ENCODE assay signal across 9 mouse cellular contexts in the genomic region with DNA sequence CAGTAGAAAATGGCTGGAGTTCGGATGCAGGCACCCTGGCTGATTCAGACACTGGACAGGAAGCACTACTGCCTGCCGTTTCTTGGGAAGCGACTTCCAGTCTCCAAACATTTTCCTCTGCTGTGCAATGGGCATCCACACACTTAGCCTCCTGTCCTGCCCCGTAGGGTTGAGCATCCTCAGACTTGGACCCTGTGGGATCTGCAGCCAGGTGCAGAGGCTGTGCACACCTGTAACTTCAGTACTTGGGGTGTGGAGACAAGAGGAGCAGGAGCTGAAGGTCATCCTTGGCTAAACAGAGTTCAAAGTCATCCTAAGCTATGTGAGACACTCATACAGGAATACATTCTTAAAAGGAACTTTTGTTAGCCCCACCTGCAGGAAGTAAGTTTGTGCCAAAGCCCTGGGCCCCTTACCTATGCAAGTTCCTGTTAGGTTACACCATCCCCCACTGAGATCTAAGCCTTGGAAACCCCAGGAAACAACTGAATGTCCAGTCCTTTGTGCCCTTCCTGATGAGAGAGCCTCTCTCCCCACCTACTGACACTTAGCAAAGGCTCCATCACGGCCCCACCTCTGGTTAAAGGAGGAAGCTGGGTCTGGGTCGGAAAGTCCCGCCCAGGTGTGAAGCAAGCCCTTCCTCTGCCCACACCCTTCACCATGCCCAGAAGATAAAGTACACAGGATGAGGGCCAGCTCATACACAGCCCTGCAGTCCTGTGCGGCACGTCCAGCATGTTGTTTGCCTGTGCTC. TPM values are rescaled to one million over a fixed set of nuclear protein-coding genes. Genes with fewer than 3 reads are reported as not detected.
A peak's percentile ranks its signal among the peaks of the same experiment; 100 is the strongest.
DNase-seq lines count a peak whose midpoint lies in the region; ATAC-seq and TF ChIP-seq lines count a peak whose summit lies in the region.
"Had no signal": no experiment of that assay in that cellular context is flagged by ENCODE, and none has a peak within 500 bp of the region (broad histone marks: within the 10 kb centered on the region; RNA-seq: fewer than 3 reads in every experiment).

No protein-coding gene starts in this region.

- no peaks in the 10 kb centered on the region for H3K27me3 ChIP-seq in liver, embryonic 15.5 days
- no peaks in the 10 kb centered on the region for H3K27me3 ChIP-seq in midbrain, postnatal 0 days (ENCODE audit: insufficient read depth, low read length)
- H3K27me3 ChIP-seq in hindbrain, embryonic 12.5 days = no peaks in the 10 kb centered on the region
- H3K27me3 ChIP-seq: hindbrain, embryonic 15.5 days had no signal

- no peak for TF ChIP-seq CTCF in layer of hippocampus, adult 2 months (conservative IDR thresholded peaks at IDR 0.05)
- TF ChIP-seq CTCF in midbrain, postnatal 0 days (IDR thresholded peaks at IDR 0.05) = no peak

- peak; percentile 90 for ATAC-seq in activated CD4-positive, CD25-positive, alpha-beta regulatory T cell, adult 4 months
- ATAC-seq in liver, embryonic 15.5 days (ENCODE audit: insufficient read depth) = peak; percentile 45
- ATAC-seq in neutrophil, adult 5-6 weeks (ENCODE audit: extremely low read depth, insufficient number of reproducible peaks, low FRiP score, poor library complexity, severe bottlenecking) = peak; percentile 82
- no peak for ATAC-seq in midbrain, postnatal 0 days (ENCODE audit: low FRiP score)
- ATAC-seq in hindbrain, embryonic 12.5 days (ENCODE audit: low FRiP score) = no peak

- no peak for DNase-seq in layer of hippocampus, adult 2 months (ENCODE audit: low spot score in 2 of 2)
- DNase-seq in layer of hippocampus, postnatal 36 days = no peak
- no peak for DNase-seq in midbrain, postnatal 0 days (ENCODE audit: low spot score)
- no peak for DNase-seq in layer of hippocampus, adult 18-20 months (ENCODE audit: low spot score in 2 of 2)

- no peaks in the 10 kb centered on the region for H3K9me3 ChIP-seq in liver, embryonic 15.5 days (replicated peaks)
- H3K9me3 ChIP-seq in midbrain, postnatal 0 days (ENCODE audit: low read length) = no peaks in the 10 kb centered on the region
- H3K9me3 ChIP-seq in hindbrain, embryonic 12.5 days (replicated peaks) = no peaks in the 10 kb centered on the region
- H3K9me3 ChIP-seq: hindbrain, embryonic 15.5 days had no signal

- H3K4me1 ChIP-seq in liver, embryonic 15.5 days (replicated peaks) = no peaks in the 10 kb centered on the region
- H3K4me1 ChIP-seq in midbrain, postnatal 0 days (ENCODE audit: insufficient read depth, low read length) = no peaks in the 10 kb centered on the region
- H3K4me1 ChIP-seq in hindbrain, embryonic 12.5 days = no peaks in the 10 kb centered on the region
- H3K4me1 ChIP-seq: hindbrain, embryonic 15.5 days had no signal

- no peak overlapping the region for H3K4me2 ChIP-seq in liver, embryonic 15.5 days
- no peak overlapping the region for H3K4me2 ChIP-seq in midbrain, postnatal 0 days (ENCODE audit: low read depth, low read length, poor library complexity, severe bottlenecking)
- H3K4me2 ChIP-seq in hindbrain, embryonic 12.5 days (replicated peaks) = no peak overlapping the region
- H3K4me2 ChIP-seq: hindbrain, embryonic 15.5 days had no signal

- H3K27ac ChIP-seq in layer of hippocampus, adult 2 months = peak overlapping the region; percentile 68; the same call in 1 of the 2 replicates
- H3K27ac ChIP-seq in liver, embryonic 15.5 days (replicated peaks) = peak overlapping the region; percentile 33; the same call in 1 of the 2 replicates
- H3K27ac ChIP-seq in midbrain, postnatal 0 days (ENCODE audit: low read depth, low read length) = no peak overlapping the region
- no peak overlapping the region for H3K27ac ChIP-seq in hindbrain, embryonic 12.5 days

- no peaks in the 10 kb centered on the region for H3K36me3 ChIP-seq in liver, embryonic 15.5 days (replicated peaks)
- no peaks in the 10 kb centered on the region for H3K36me3 ChIP-seq in midbrain, postnatal 0 days (ENCODE audit: insufficient read depth, low read length)
- no peaks in the 10 kb centered on the region; the same call in 1 of the 2 replicates for H3K36me3 ChIP-seq in hindbrain, embryonic 12.5 days
- H3K36me3 ChIP-seq: hindbrain, embryonic 15.5 days had no signal

- H3K9ac ChIP-seq in liver, embryonic 15.5 days = no peak overlapping the region
- H3K9ac ChIP-seq in midbrain, postnatal 0 days (replicated peaks; ENCODE audit: low read length, poor library complexity, severe bottlenecking) = no peak overlapping the region
- H3K9ac ChIP-seq in hindbrain, embryonic 12.5 days = no peak overlapping the region
- H3K9ac ChIP-seq: hindbrain, embryonic 15.5 days had no signal

- H3K4me3 ChIP-seq in layer of hippocampus, adult 2 months = peak overlapping the region; percentile 22
- H3K4me3 ChIP-seq in liver, embryonic 15.5 days (replicated peaks) = peak overlapping the region; percentile 32
- H3K4me3 ChIP-seq in midbrain, postnatal 0 days (ENCODE audit: low read depth, low read length) = no peak overlapping the region
- no peak overlapping the region for H3K4me3 ChIP-seq in hindbrain, embryonic 12.5 days
- H3K4me3 ChIP-seq: hindbrain, embryonic 15.5 days had no signal

- 25% methylated on average over 9 of the region's 9 CpGs for WGBS in liver, embryonic 15.5 days (ENCODE audit: insufficient replicate concordance)
- 65% methylated on average over 9 of the region's 9 CpGs for WGBS in midbrain, postnatal 0 days
- 68% methylated on average over 9 of the region's 9 CpGs for WGBS in hindbrain, embryonic 12.5 days

RNA-seq across cellular contexts. Expression of a gene that starts 13.0 kb away (rescaled TPM):
- 10 to 100 TPM; 15.1 to 15.2 TPM for total RNA-seq in layer of hippocampus, adult 2 months (2021)
- 10 to 100 TPM; 13.6 to 21.1 TPM for total RNA-seq in layer of hippocampus, postnatal 36 days (2021)
- 100 to 1,000 TPM; 275 to 290 TPM for polyA plus RNA-seq in activated CD4-positive, CD25-positive, alpha-beta regulatory T cell, adult 4 months (2017; shearing (Covaris generic))
- polyA plus RNA-seq in liver, embryonic 15.5 days (2015; fragmentation: Nextera tagmentation; extraction: Ambion mirVana) = 69.3 and 73.4 TPM in 2 replicates
- 146 and 154 TPM in 2 replicates for total RNA-seq in neutrophil, adult 5-6 weeks (2017)
- 17.3 and 18.2 TPM in 2 replicates for total RNA-seq in midbrain, postnatal 0 days (2014; rRNA removed)
- polyA plus RNA-seq in midbrain, postnatal 0 days (2015; fragmentation: Nextera tagmentation; extraction: Ambion mirVana) = 26.8 and 27.1 TPM in 2 replicates
- polyA plus RNA-seq in hindbrain, embryonic 12.5 days (2016; fragmentation: Nextera tagmentation; extraction: Ambion mirVana) = 2.9 and 3.8 TPM in 2 replicates
- 10 to 100 TPM; 15.5 to 23.3 TPM for total RNA-seq in layer of hippocampus, adult 18-20 months (2021)

RNA-seq across cellular contexts. Expression of a gene that starts 26.0 kb away (rescaled TPM):
- 10 to 100 TPM; 10.9 to 12.6 TPM for total RNA-seq in layer of hippocampus, adult 2 months (2021)
- total RNA-seq in layer of hippocampus, postnatal 36 days (2021) = 10 to 100 TPM; 11.3 to 12.5 TPM
- polyA plus RNA-seq in activated CD4-positive, CD25-positive, alpha-beta regulatory T cell, adult 4 months (2017; shearing (Covaris generic)) = 1 to 10 TPM; 5.3 to 9.2 TPM
- polyA plus RNA-seq in liver, embryonic 15.5 days (2015; fragmentation: Nextera tagmentation; extraction: Ambion mirVana) = 8.4 and 11.1 TPM in 2 replicates
- 16.2 and 17.5 TPM in 2 replicates for total RNA-seq in neutrophil, adult 5-6 weeks (2017)
- 21.3 and 25.5 TPM in 2 replicates for total RNA-seq in midbrain, postnatal 0 days (2014; rRNA removed)
- polyA plus RNA-seq in midbrain, postnatal 0 days (2015; fragmentation: Nextera tagmentation; extraction: Ambion mirVana) = 29.5 and 35.2 TPM in 2 replicates
- 28.8 and 31.9 TPM in 2 replicates for polyA plus RNA-seq in hindbrain, embryonic 12.5 days (2016; fragmentation: Nextera tagmentation; extraction: Ambion mirVana)
- 10 to 100 TPM; 10.4 to 10.9 TPM for total RNA-seq in layer of hippocampus, adult 18-20 months (2021)

RNA-seq across cellular contexts. Expression of a gene that starts 41.5 kb away (rescaled TPM):
- 10 to 100 TPM; 82.7 to 85.4 TPM for total RNA-seq in layer of hippocampus, adult 2 months (2021)
- total RNA-seq in layer of hippocampus, postnatal 36 days (2021) = 10 to 100 TPM; 82.2 to 84.5 TPM
- polyA plus RNA-seq in activated CD4-positive, CD25-positive, alpha-beta regulatory T cell, adult 4 months (2017; shearing (Covaris generic)) = not detected
- polyA plus RNA-seq in liver, embryonic 15.5 days (2015; fragmentation: Nextera tagmentation; extraction: Ambion mirVana) = 0.06 TPM in 2 replicates
- not detected in 2 replicates for total RNA-seq in neutrophil, adult 5-6 weeks (2017)
- total RNA-seq in midbrain, postnatal 0 days (2014; rRNA removed) = 20.9 and 26.5 TPM in 2 replicates
- 8.7 and 10.1 TPM in 2 replicates for polyA plus RNA-seq in midbrain, postnatal 0 days (2015; fragmentation: Nextera tagmentation; extraction: Ambion mirVana)
- 11.2 and 12.5 TPM in 2 replicates for polyA plus RNA-seq in hindbrain, embryonic 12.5 days (2016; fragmentation: Nextera tagmentation; extraction: Ambion mirVana)
- total RNA-seq in layer of hippocampus, adult 18-20 months (2021) = 10 to 100 TPM; 76.3 to 79.4 TPM

RNA-seq across cellular contexts. Expression of a gene that starts 44.4 kb away (rescaled TPM):
- 1 to 10 TPM; 2.3 to 2.6 TPM for total RNA-seq in layer of hippocampus, adult 2 months (2021)
- total RNA-seq in layer of hippocampus, postnatal 36 days (2021) = 1 to 10 TPM; 2.1 TPM
- polyA plus RNA-seq in activated CD4-positive, CD25-positive, alpha-beta regulatory T cell, adult 4 months (2017; shearing (Covaris generic)) = not detected
- polyA plus RNA-seq in liver, embryonic 15.5 days (2015; fragmentation: Nextera tagmentation; extraction: Ambion mirVana) = 0.15 and 0.18 TPM in 2 replicates
- 0.49 TPM in 1 of 2 replicates, not detected in the other for total RNA-seq in neutrophil, adult 5-6 weeks (2017)
- 2.0 and 3.3 TPM in 2 replicates for total RNA-seq in midbrain, postnatal 0 days (2014; rRNA removed)
- 0.64 and 0.93 TPM in 2 replicates for polyA plus RNA-seq in midbrain, postnatal 0 days (2015; fragmentation: Nextera tagmentation; extraction: Ambion mirVana)
- polyA plus RNA-seq in hindbrain, embryonic 12.5 days (2016; fragmentation: Nextera tagmentation; extraction: Ambion mirVana) = 0.27 and 0.45 TPM in 2 replicates
- total RNA-seq in layer of hippocampus, adult 18-20 months (2021) = 1 to 10 TPM; 1.3 to 2.2 TPM

Comparison
In these comparisons a context has a peak if more than half of its experiments do, and no peak if none do; other contexts are left out.
1. H3K27ac ChIP-seq: peak in layer of hippocampus, adult 2 months (single experiment) and liver, embryonic 15.5 days (single experiment); none in midbrain, postnatal 0 days (single experiment) and hindbrain, embryonic 12.5 days (single experiment).
2. H3K4me3 ChIP-seq: peak in layer of hippocampus, adult 2 months (single experiment) and liver, embryonic 15.5 days (single experiment); none in midbrain, postnatal 0 days (single experiment) and hindbrain, embryonic 12.5 days (single experiment).
3. ATAC-seq: peak in activated CD4-positive, CD25-positive, alpha-beta regulatory T cell, adult 4 months (single experiment), liver, embryonic 15.5 days (single experiment) and neutrophil, adult 5-6 weeks (single experiment); none in midbrain, postnatal 0 days (single experiment) and hindbrain, embryonic 12.5 days (single experiment).
4. RNA of a gene that starts 41.5 kb away (total RNA-seq): 82.7 to 85.4 TPM in layer of hippocampus, adult 2 months, 82.2 to 84.5 TPM in layer of hippocampus, postnatal 36 days, 76.3 to 79.4 TPM in layer of hippocampus, adult 18-20 months and 20.9 to 26.5 TPM in midbrain, postnatal 0 days; not detected in neutrophil, adult 5-6 weeks; every median in the first group is over 10 times any median in the second.